Mouse (Mus musculus) lung, postnatal 0 days (tissue): ENCODE measurements at regions not wholly inside any gene's neighbourhood (a gene's known extent, or its start where the extent isn't known, plus 50 kb on each side); places are given as distances from the start of the nearest gene placed in this dataset.

Source experiments
- CTCF ChIP-seq: IDR thresholded peaks from 2 replicates; pipeline ENCODE4 v1.5.1; 2016; ENCODE audit warnings: antibody characterized with exemption, mild to moderate bottlenecking
- EP300 ChIP-seq: IDR thresholded peaks from 2 replicates; pipeline ENCODE4 v1.6.1; 2016; ENCODE audit warnings: antibody characterized with exemption, mild to moderate bottlenecking, control low read depth

- TF ChIP-seq EP300: no peak
- no peak for TF ChIP-seq CTCF
Measured at GRCm38 (mm10) chr1:98818076-98818475, 397.2 kb downstream of the Slco6d1 start.
